Mouse (Mus musculus) neutrophil, adult 5-6 weeks (primary cell): Measurements from ENCODE around the gene Mup17. TPM values are rescaled to one million over a fixed set of nuclear protein-coding genes. Genes with fewer than 3 reads are reported as not detected.
"Not testable (repeated sequence)": the region's sequence is repeated elsewhere in the genome, so short reads cannot be mapped to it uniquely, and the experiment has no call there.

Experiments used
- ATAC-seq: fragments of 151-379, 151-347 bp; 2 replicates; pipeline ENCODE4 v1.8.0; 2017; ENCODE audit warnings: mild to moderate bottlenecking, moderate TSS enrichment; ENCODE audit not compliant: insufficient number of reproducible peaks, poor library complexity, low FRiP score, severe bottlenecking; ENCODE audit errors: extremely low read depth
- total RNA-seq: library from RNA; stranded (forward); fragments of 200-1000 nt; gene quantifications from 2 replicates; pipeline ENCODE4 v1.2.3, GENCODE M21; 2017

Mup17 gene
- not detected in 2 replicates for total RNA-seq

GRCm38 (mm10) chr4:61595771-61596170 is at the start of gene Mup17:
TSS of gene Mup17 (minus strand) at chr4:61595871.
- not testable (repeated sequence) for ATAC-seq

DNA sequence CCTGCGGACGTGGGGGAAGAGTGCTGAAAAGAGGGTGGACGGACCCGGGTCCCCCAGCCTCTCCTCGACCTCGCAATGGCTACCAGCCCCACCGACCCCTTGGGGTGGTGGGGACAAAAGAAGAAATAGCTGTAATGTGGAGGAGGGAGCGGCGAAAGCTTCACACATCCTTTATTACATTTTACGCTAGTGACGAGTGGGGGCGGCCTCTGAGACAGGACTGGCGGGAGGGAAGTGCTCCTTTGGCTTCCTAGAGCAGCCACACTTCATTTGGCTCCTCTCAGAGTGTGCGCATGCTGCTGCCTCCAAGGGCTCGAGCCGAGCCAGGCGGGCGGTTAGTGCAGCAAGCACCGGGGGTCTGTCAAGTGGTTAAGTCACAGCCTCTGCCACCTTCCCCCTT is 24.1 kb downstream of the Mup17 start:
- not testable (repeated sequence) for ATAC-seq

- ATAC-seq, result not testable (repeated sequence)
These were observed 39.8 kb downstream of the Mup17 start for GRCm38 (mm10) chr4:61555887-61556286.

Other genes starting within 250 kb of the Mup17 start
- not detected in 2 replicates for gene Mup15, start 156.1 kb downstream of the Mup17 start, total RNA-seq
- gene Mup16, start 76.3 kb downstream of the Mup17 start, total RNA-seq, result not detected in 2 replicates
- gene Mup18, start 78.3 kb upstream of the Mup17 start, total RNA-seq, result not detected in 2 replicates
- gene Mup19, start 186.4 kb upstream of the Mup17 start, total RNA-seq, result not detected in 2 replicates
- not detected in 2 replicates for gene Mup5, start 239.4 kb upstream of the Mup17 start, total RNA-seq